Mouse (Mus musculus) lung, embryonic 14.5 days (tissue): ENCODE results near the gene Phf19. TPM values are rescaled to one million over a fixed set of nuclear protein-coding genes. Genes with fewer than 3 reads are reported as not detected.

Experiments used
- ATAC-seq: fragments of 200-750 bp; cut with Nextera tagmentation; 2 replicates; pipeline ENCODE4 v1.8.0; 2017; ENCODE audit warnings: mild to moderate bottlenecking, moderate TSS enrichment, moderate library complexity; ENCODE audit not compliant: insufficient read depth
- DNase-seq: peaks from one replicate; pipeline ENCODE4 v3.0.0-alpha.2; 2015
- H3K27ac ChIP-seq: fragments of 300-500 bp; sonication (generic); 2 replicates; pipeline ENCODE4 v1.5.1; 2014; ENCODE audit warnings: low read depth, mild to moderate bottlenecking, moderate library complexity
- H3K27me3 ChIP-seq: fragments of 300-500 bp; sonication (generic); 2 replicates; pipeline ENCODE4 v1.6.1; 2014; ENCODE audit warnings: low read length, control low read depth; ENCODE audit not compliant: insufficient read depth
- H3K36me3 ChIP-seq: fragments of 300-500 bp; sonication (generic); 2 replicates; pipeline ENCODE4 v1.6.1; 2014; ENCODE audit warnings: control low read depth; ENCODE audit not compliant: insufficient read depth
- H3K4me1 ChIP-seq: fragments of 300-500 bp; sonication (generic); 2 replicates; pipeline ENCODE4 v1.6.1; 2014; ENCODE audit warnings: antibody characterized with exemption, control low read depth; ENCODE audit not compliant: insufficient read depth
- H3K4me2 ChIP-seq: fragments of 300-500 bp; sonication (generic); 2 replicates; pipeline ENCODE4 v1.6.1; 2014; ENCODE audit warnings: mild to moderate bottlenecking
- H3K4me3 ChIP-seq: fragments of 300-500 bp; sonication (generic); 2 replicates; pipeline ENCODE4 v1.5.1; 2014; ENCODE audit warnings: low read depth, low read length
- H3K9ac ChIP-seq: fragments of 300-500 bp; sonication (generic); 2 replicates; pipeline ENCODE4 v1.6.1; 2014
- H3K9me3 ChIP-seq: fragments of 300-500 bp; sonication (generic); 2 replicates; pipeline ENCODE4 v1.6.1; 2016; ENCODE audit warnings: low read depth, low read length, control low read depth
- CTCF ChIP-seq: IDR thresholded peaks from 2 replicates; pipeline ENCODE4 v1.5.1; 2016; ENCODE audit warnings: antibody characterized with exemption, low read depth
- WGBS: fragments of 180-500 bp; shearing (Covaris S2); extraction: QIAGEN DNeasy Blood & Tissue Kit; methylation state at CpG from one replicate; pipeline ENCODE4 v1.1.7; 2014; 5-methylcytosine and 5-hydroxymethylcytosine counted together
- polyA plus RNA-seq: library from polyadenylated mRNA; unstranded; fragments of >200 nt; fragmentation: Nextera tagmentation; extraction: Ambion mirVana; gene quantifications from 2 replicates; pipeline ENCODE4 v1.2.1, GENCODE M21; 2014

The Phf19 gene
- polyA plus RNA-seq, 1 experiment from 2014 or later = 3.3 TPM

DNA sequence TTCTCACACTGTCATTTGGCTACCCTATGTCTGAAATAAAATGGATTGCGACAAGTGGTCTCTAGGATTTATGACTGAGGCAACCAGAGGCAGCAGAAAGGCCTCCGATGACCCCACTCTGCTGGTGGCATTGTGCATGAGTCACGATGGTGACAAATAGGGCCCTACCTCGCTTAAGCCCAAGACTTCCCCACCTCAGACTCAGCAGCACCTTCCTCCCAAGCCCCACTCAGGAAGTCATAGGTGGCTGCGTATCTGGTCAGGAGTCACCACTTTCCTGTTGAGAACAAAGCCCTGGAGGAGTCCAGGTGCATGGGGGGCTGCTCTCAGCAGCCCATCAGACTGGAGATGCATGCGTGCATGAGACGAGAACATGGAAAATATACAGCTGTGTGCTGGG, 44.8 kb upstream of the Phf19 start:
- WGBS = 82% methylated on average over 7 of the region's 7 CpGs
- Histone ChIP-seq H3K4me2 (no peak overlapping the region), H3K9me3 (no peaks in the 10 kb centered on the region), H3K4me1 (peaks cover 3% of the 10 kb centered on the region; the same call in 1 of the 2 replicates), H3K27me3 (no peaks in the 10 kb centered on the region), H3K27ac (no peak overlapping the region), H3K36me3 (no peaks in the 10 kb centered on the region), H3K9ac (no peak overlapping the region), H3K4me3 (no peak overlapping the region)
- no peak for ATAC-seq
- no peak for TF ChIP-seq CTCF
- DNase-seq = no peak

DNA sequence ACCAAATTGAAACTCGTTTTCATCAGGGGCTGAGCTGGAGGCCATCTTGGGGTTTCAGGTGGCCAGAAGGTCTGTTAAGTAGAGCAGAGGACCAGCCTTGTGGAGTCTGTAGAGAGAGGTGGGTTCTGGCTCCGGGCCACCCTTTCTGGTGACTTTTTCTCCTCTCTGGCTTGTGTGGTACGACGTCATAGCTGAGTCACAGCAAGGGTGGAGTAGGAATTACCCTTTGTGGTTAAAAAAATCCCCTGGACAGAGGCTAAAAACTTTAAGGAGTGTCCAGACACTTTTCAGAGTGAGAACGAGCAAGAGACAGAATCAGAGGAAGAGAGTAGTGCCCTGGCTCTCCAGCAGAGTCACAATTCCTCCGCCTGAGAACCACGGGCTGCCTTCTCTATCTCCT, 44.2 kb upstream of the Phf19 start:
- Histone ChIP-seq H3K27me3 (no peaks in the 10 kb centered on the region), H3K9ac (no peak overlapping the region), H3K27ac (no peak overlapping the region), H3K36me3 (no peaks in the 10 kb centered on the region), H3K4me2 (no peak overlapping the region), H3K4me3 (no peak overlapping the region), H3K9me3 (no peaks in the 10 kb centered on the region), H3K4me1 (peaks cover 3% of the 10 kb centered on the region; the same call in 1 of the 2 replicates)
- DNase-seq = no peak
- TF ChIP-seq CTCF = no peak
- 70% methylated on average over 7 of the region's 7 CpGs for WGBS
- ATAC-seq = no peak

GRCm38 (mm10) chr2:34957405-34957804, 43.6 kb upstream of the Phf19 start:
- H3K4me1 ChIP-seq = peaks cover 3% of the 10 kb centered on the region; the same call in 1 of the 2 replicates
- H3K9me3 ChIP-seq = no peaks in the 10 kb centered on the region
- H3K27ac ChIP-seq = no peak overlapping the region
- no peak overlapping the region for H3K9ac ChIP-seq
- 50% methylated on average over 1 of the region's 1 CpGs for WGBS
- no peaks in the 10 kb centered on the region for H3K36me3 ChIP-seq
- TF ChIP-seq CTCF = no peak
- no peak overlapping the region for H3K4me2 ChIP-seq
- H3K4me3 ChIP-seq = no peak overlapping the region
- no peak for ATAC-seq
- no peak for DNase-seq
- no peaks in the 10 kb centered on the region for H3K27me3 ChIP-seq

DNA sequence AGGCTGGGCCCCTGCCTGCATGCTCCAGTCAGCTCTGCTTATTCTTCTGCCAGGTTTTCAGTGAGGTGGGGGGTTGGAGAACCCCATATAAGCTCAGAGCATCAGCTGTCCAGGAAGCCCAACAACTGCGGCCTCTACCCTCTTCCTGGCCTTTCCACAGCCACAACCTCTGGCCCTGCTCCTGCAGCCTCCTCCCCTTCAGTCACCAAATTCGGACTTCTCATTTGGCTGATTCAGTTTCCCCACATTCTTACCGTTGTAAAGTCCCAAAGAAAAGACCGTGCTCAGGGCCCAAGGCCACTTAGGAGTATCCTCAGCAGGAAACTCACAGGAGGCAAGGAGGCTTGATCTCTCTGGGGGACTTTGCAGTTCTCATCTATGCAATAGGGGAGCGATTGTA, 43.1 kb upstream of the Phf19 start:
- H3K27ac ChIP-seq = no peak overlapping the region
- H3K9ac ChIP-seq = no peak overlapping the region
- peaks cover 3% of the 10 kb centered on the region; the same call in 1 of the 2 replicates for H3K4me1 ChIP-seq
- no peaks in the 10 kb centered on the region for H3K27me3 ChIP-seq
- no peak overlapping the region for H3K4me2 ChIP-seq
- WGBS = 56% methylated on average over 5 of the region's 5 CpGs
- ATAC-seq (no peak), DNase-seq (no peak)
- no peak overlapping the region for H3K4me3 ChIP-seq
- no peaks in the 10 kb centered on the region for H3K36me3 ChIP-seq
- no peaks in the 10 kb centered on the region for H3K9me3 ChIP-seq
- TF ChIP-seq CTCF = no peak

DNA sequence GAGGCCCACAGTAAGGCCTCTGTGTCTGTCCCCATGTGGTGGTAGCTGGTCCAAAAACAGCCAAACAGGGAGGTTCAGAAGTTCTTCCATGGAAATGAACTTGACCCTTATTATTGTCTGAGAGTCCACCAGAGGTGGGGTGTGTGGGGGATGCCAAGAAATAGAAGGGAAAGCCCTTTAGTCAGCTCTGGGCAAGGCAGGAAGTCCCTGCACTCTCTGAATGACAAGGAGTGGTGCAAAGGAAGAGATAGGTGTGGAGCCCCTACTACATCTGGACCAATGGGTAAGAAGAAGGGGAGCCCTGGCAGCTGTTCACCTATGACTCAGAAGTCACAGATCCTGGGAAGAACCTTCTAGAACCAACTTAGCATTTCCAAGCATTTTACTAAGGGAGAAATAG, 40.5 kb upstream of the Phf19 start:
- no peak for ATAC-seq

GRCm38 (mm10) chr2:34953547-34954116, 39.8 kb upstream of the Phf19 start:
- Histone ChIP-seq H3K4me3 (no peak overlapping the region), H3K4me1 (no peaks in the 10 kb centered on the region), H3K9ac (no peak overlapping the region), H3K27ac (no peak overlapping the region), H3K9me3 (no peaks in the 10 kb centered on the region), H3K36me3 (no peaks in the 10 kb centered on the region), H3K4me2 (no peak overlapping the region), H3K27me3 (no peaks in the 10 kb centered on the region)
- 56% methylated on average over 2 of the region's 2 CpGs for WGBS
- TF ChIP-seq CTCF = no peak
- ATAC-seq (no peak), DNase-seq (no peak)

More for the DNA sequence above, 40.5 kb upstream of the Phf19 start:
- Histone ChIP-seq H3K27me3 (no peaks in the 10 kb centered on the region), H3K4me2 (no peak overlapping the region), H3K27ac (no peak overlapping the region), H3K4me3 (no peak overlapping the region), H3K9ac (no peak overlapping the region), H3K4me1 (no peaks in the 10 kb centered on the region), H3K36me3 (no peaks in the 10 kb centered on the region), H3K9me3 (no peaks in the 10 kb centered on the region)
- TF ChIP-seq CTCF = no peak
- no peak for DNase-seq

- DNase-seq = no peak
- Histone ChIP-seq H3K4me3 (no peak overlapping the region), H3K27ac (no peak overlapping the region), H3K9ac (no peak overlapping the region), H3K9me3 (no peaks in the 10 kb centered on the region), H3K4me1 (no peaks in the 10 kb centered on the region), H3K27me3 (no peaks in the 10 kb centered on the region), H3K36me3 (no peaks in the 10 kb centered on the region), H3K4me2 (no peak overlapping the region)
- ATAC-seq = no peak
- no peak for TF ChIP-seq CTCF
- WGBS = 62% methylated on average over 4 of the region's 4 CpGs
Measured at GRCm38 (mm10) chr2:34953018-34953417, 39.2 kb upstream of the Phf19 start.

DNA sequence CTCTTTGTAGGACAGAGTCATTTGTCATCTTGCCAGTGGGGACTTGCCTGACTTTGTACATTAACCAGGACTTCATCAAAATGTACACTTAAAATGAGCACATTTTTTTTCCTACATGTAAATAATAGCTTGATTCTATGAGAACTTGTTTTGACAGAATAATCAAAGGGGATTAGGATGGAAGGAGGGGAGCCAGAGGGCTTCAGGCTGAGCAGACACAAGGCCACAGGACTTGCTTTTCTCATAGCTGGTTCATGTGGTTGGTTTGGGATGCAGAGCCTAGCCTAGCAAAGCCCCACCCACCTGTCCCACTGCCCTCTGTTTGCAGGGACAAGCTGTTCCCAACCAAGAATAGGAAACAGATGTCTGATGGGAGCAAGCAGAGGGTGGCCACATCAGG, 37.6 kb upstream of the Phf19 start:
- Histone ChIP-seq H3K27ac (no peak overlapping the region), H3K36me3 (no peaks in the 10 kb centered on the region), H3K27me3 (no peaks in the 10 kb centered on the region), H3K4me2 (no peak overlapping the region), H3K4me3 (no peak overlapping the region), H3K9me3 (no peaks in the 10 kb centered on the region), H3K9ac (no peak overlapping the region), H3K4me1 (no peaks in the 10 kb centered on the region)
- no peak for TF ChIP-seq CTCF
- no peak for DNase-seq
- ATAC-seq = no peak
